Mouse (Mus musculus) layer of hippocampus, adult 18-20 months (tissue): Measurements from ENCODE around the gene Olfr1115. TPM values are rescaled to one million over a fixed set of nuclear protein-coding genes. Genes with fewer than 3 reads are reported as not detected.
"Not testable (repeated sequence)": the region's sequence is repeated elsewhere in the genome, so short reads cannot be mapped to it uniquely, and the experiment has no call there.

ENCODE experiments used
- DNase-seq, 2 experiments: peaks; one replicate each; pipeline ENCODE4 v3.0.0; 2022; ENCODE audit warnings: low spot score in 2 of 2
- long read RNA-seq: library from polyadenylated mRNA; stranded (forward); transcript quantifications from one replicate; pipeline ENCODE4 v2.0.0, GENCODE M21; 2021
- microRNA-seq, 2 experiments: library from miRNA; unstranded; fragments of <30 nt; microRNA quantifications; one replicate each; pipeline ENCODE4 v1.2.0; 2021
- total RNA-seq, 2 experiments: library from RNA; stranded (reverse); gene quantifications; 2 replicates each; pipeline ENCODE4 v1.2.3; 2021

The Olfr1115 gene
- not detected for total RNA-seq
- long read RNA-seq: 0 reads

DNA sequence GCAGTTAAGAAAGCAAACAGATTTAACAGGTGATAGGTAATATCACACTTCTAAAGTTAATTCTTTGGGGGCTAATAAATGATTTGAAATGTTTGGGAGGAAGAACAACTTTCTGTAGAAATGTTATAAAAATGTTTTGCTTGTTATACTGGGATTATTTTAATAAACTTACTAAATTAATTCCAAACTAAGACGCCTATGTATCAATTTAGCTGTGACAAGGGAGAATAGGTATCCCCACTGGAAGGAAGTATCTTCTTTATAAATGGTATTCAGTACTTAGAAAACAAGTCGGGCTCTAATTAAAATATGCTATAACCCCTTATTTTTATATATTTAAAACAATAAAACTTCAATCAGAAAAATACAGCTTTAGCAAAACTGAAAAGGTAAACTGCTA lies at the start of gene Olfr1115:
TSS of gene Olfr1115 (plus strand) at position 301 of the 400 bp plus-strand sequence.
- DNase-seq: no peak

- DNase-seq: no peak
These were observed 39.1 kb upstream of the Olfr1115 start, which contains the start of gene Olfr1113 for GRCm38 (mm10) chr2:87208670-87209069. Gene Olfr1113 (plus strand): TSS chr2:87208970.

- DNase-seq: no peak
These were observed 19.4 kb downstream of the Olfr1115 start, which contains the start of gene Olfr1116 for GRCm38 (mm10) chr2:87267234-87267633. Gene Olfr1116 (plus strand): TSS chr2:87267534.

DNA sequence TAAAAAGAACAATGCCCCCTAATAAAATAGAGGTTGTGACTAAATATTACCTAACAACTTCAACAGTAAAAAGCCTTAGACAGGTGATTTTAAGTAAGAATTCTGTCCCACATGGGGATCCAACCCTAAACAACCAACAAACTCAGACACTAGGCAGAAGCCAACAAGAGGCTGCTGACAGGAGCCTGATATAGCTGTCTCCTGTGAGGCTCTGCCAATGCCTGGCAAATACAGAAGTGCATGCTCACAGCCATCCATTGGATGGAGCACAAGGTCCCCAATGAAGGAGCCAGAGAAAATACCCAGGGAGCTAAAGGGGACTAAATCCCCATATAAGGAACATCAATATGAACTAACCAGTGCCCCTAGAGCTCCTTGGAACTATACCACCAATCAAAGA lies 46.2 kb downstream of the Olfr1115 start:
- not testable (repeated sequence) for DNase-seq

Small RNAs within 50 kb of the gene (microRNA-seq; reads per million reads assigned to microRNA genes)
- 0 reads per million in 2 experiments for gene Gm27438

Other genes starting within 250 kb of the Olfr1115 start
- not detected for gene Olfr1102, start 249.6 kb upstream of the Olfr1115 start, total RNA-seq
- not detected for gene Olfr1104, start 220.9 kb upstream of the Olfr1115 start, total RNA-seq
- not detected for gene Olfr1105, start 211.5 kb upstream of the Olfr1115 start, total RNA-seq
- not detected for gene Olfr1106, start 195.7 kb upstream of the Olfr1115 start, total RNA-seq
- gene Olfr1107, start 172.2 kb upstream of the Olfr1115 start, total RNA-seq: not detected
- gene Olfr1109, start 152.0 kb upstream of the Olfr1115 start, total RNA-seq: not detected
- not detected for gene Olfr259, start 133.4 kb upstream of the Olfr1115 start, total RNA-seq
- gene Olfr1110, start 107.7 kb upstream of the Olfr1115 start, total RNA-seq: not detected
- gene Olfr1111, start 95.4 kb upstream of the Olfr1115 start, total RNA-seq: not detected
- not detected for gene Olfr1112, start 60.2 kb upstream of the Olfr1115 start, total RNA-seq
- not detected for gene Olfr1113, start 39.0 kb upstream of the Olfr1115 start, total RNA-seq
- not detected for gene Olfr1116, start 19.5 kb downstream of the Olfr1115 start, total RNA-seq
- not detected for gene Olfr1118, start 59.6 kb downstream of the Olfr1115 start, total RNA-seq
- gene Olfr1120, start 106.8 kb downstream of the Olfr1115 start, total RNA-seq: not detected
- not detected for gene Olfr1121, start 121.9 kb downstream of the Olfr1115 start, total RNA-seq
- gene Olfr1122, start 137.8 kb downstream of the Olfr1115 start, total RNA-seq: not detected
- not detected for gene Olfr1123, start 168.6 kb downstream of the Olfr1115 start, total RNA-seq
- gene Olfr1124, start 182.3 kb downstream of the Olfr1115 start, total RNA-seq: not detected
- not detected for gene Olfr1126, start 205.9 kb downstream of the Olfr1115 start, total RNA-seq
- gene Pramel7, start 249.1 kb downstream of the Olfr1115 start, total RNA-seq: not detected